Mouse (Mus musculus): ENCODE measurements at regions not wholly inside any gene's neighbourhood (a gene's known extent, or its start where the extent isn't known, plus 50 kb on each side); places are given as distances from the start of the nearest gene placed in this dataset.

DNA sequence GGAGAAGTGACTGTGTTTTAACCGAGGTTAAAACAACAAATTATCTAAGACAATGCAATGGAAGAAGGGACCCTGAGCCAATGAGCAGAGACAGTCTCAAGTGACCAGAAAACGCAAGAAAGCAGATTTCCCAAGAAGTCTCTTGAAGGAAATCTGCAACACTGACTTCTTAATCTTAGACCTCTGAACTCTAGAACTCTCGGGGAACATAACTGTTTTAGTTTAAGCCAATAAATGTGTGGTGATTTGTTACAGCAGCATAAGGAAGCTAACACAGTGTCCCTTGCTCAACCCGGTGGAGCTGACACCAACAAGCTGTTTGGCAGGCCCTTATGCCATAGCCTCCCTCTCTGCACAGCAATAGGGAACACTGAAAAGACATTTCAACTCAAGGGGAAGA, 69.0 kb upstream of the Actbl2 start:
- no peaks in the 10 kb centered on the region for H3K4me1 ChIP-seq
- no peak for ATAC-seq
- H3K27ac ChIP-seq, result no peak overlapping the region
- no peaks in the 10 kb centered on the region for H3K9me3 ChIP-seq (replicated peaks)
- no peaks in the 10 kb centered on the region for H3K27me3 ChIP-seq (replicated peaks)
- no peak overlapping the region for H3K9ac ChIP-seq
- 42% methylated on average over 4 of the region's 4 CpGs for WGBS (ENCODE audit: insufficient replicate concordance)
- H3K4me3 ChIP-seq, result no peak overlapping the region
- H3K36me3 ChIP-seq, result no peaks in the 10 kb centered on the region
- H3K4me2 ChIP-seq, result no peak overlapping the region

DNA sequence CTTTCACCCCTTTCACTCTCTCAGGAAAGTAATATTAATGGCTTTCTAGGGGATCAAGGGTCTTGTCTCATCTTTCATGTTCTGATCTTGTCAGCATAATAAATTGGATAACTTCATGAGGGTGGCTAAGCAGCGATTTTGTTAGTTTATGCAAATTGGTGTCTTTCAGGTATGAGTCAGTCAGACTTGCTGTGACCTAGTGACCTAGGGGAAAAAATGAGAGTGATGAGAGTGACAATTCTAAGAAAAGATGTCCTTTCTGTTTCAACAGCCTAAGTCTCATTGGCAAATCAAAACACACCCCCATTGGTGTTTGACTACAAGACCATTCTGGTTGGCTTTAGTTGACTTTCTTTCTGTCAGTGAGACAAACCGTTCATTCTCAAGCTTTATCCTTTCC, 68.0 kb upstream of the Actbl2 start:
- no peaks in the 10 kb centered on the region for H3K36me3 ChIP-seq
- H3K9me3 ChIP-seq (replicated peaks), result no peaks in the 10 kb centered on the region
- no peaks in the 10 kb centered on the region for H3K4me1 ChIP-seq
- no peak overlapping the region for H3K27ac ChIP-seq
- H3K27me3 ChIP-seq (replicated peaks), result no peaks in the 10 kb centered on the region
- H3K4me2 ChIP-seq, result no peak overlapping the region
- 62% methylated on average over 2 of the region's 2 CpGs for WGBS (ENCODE audit: insufficient replicate concordance)
- H3K4me3 ChIP-seq, result no peak overlapping the region
- ATAC-seq, result no peak
- H3K9ac ChIP-seq, result no peak overlapping the region

DNA sequence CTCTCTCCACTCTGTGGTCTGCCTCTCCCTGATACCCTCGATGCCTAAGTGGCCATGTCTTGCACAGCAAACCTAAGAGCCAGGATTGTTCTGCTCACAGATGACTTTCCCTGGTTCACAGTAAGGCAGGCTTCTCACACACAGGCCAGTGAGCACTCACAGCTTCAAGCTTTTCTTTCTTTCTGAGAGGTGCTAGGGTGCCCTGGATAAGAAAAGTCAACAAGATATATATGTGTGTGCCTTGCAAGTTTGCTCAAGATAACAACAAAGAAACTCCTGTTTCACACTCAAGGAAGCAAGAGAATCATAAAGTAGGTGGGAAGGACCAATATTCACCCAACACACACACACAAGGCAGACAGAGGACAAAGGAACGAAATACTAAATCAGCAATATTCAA, 60.9 kb upstream of the Actbl2 start:
- H3K36me3 ChIP-seq, result no peaks in the 10 kb centered on the region
- no peaks in the 10 kb centered on the region for H3K9me3 ChIP-seq (replicated peaks)
- no peak for ATAC-seq
- no peak overlapping the region for H3K27ac ChIP-seq
- H3K4me2 ChIP-seq, result no peak overlapping the region
- no peak overlapping the region for H3K9ac ChIP-seq
- no peaks in the 10 kb centered on the region for H3K27me3 ChIP-seq (replicated peaks)
- 37% methylated on average over 2 of the region's 2 CpGs for WGBS (ENCODE audit: insufficient replicate concordance)
- H3K4me1 ChIP-seq, result no peaks in the 10 kb centered on the region
- H3K4me3 ChIP-seq, result no peak overlapping the region

DNA sequence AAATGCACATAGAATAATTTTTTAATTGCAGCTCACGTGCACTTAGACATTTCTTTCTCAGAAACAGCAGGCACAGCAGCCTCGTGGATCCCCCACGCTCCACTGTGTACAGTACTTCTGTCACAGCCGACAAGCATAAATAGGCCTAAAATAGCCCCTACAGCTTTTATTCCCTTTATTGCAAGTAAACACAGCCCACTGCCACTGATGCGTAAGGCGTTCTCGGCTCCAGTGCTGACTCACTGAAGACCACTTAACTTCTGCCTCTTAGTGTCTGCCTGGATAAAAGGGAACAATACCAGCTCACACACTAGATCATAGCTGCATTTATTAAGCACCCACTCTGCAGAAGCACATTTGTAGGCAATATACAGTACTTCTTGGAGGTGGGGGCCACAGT, 60.5 kb upstream of the Actbl2 start:
- ATAC-seq, result no peak
- H3K27me3 ChIP-seq (replicated peaks), result no peaks in the 10 kb centered on the region
- no peak overlapping the region for H3K4me2 ChIP-seq

DNA sequence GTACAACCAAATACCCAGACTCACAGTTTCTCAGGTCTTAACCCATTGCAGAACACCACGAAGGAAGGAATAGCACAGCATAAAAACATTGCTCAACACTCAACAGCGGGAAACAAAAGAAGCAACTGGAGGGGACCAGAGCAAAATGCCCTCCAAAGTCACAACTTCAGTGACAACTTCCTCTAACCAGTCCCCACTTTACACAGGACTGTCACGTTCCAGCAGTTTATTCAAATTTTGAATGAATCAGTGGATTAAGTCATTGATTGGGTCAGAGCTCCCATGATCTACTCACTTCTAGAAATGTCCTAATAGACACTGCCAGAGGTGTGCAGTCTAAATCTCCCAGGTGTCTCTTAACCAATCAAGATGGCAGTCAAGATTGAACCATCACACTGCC, 53.3 kb upstream of the Actbl2 start:
- WGBS (ENCODE audit: insufficient replicate concordance), result 37% methylated on average over 3 of the region's 3 CpGs
- no peaks in the 10 kb centered on the region for H3K9me3 ChIP-seq (replicated peaks)

More for the DNA sequence above, 60.5 kb upstream of the Actbl2 start:
- H3K27ac ChIP-seq, result no peak overlapping the region
- no peaks in the 10 kb centered on the region for H3K4me1 ChIP-seq
- no peak overlapping the region for H3K9ac ChIP-seq
- 63% methylated on average over 7 of the region's 7 CpGs for WGBS (ENCODE audit: insufficient replicate concordance)
- no peaks in the 10 kb centered on the region for H3K36me3 ChIP-seq
- no peaks in the 10 kb centered on the region for H3K9me3 ChIP-seq (replicated peaks)
- H3K4me3 ChIP-seq, result no peak overlapping the region

DNA sequence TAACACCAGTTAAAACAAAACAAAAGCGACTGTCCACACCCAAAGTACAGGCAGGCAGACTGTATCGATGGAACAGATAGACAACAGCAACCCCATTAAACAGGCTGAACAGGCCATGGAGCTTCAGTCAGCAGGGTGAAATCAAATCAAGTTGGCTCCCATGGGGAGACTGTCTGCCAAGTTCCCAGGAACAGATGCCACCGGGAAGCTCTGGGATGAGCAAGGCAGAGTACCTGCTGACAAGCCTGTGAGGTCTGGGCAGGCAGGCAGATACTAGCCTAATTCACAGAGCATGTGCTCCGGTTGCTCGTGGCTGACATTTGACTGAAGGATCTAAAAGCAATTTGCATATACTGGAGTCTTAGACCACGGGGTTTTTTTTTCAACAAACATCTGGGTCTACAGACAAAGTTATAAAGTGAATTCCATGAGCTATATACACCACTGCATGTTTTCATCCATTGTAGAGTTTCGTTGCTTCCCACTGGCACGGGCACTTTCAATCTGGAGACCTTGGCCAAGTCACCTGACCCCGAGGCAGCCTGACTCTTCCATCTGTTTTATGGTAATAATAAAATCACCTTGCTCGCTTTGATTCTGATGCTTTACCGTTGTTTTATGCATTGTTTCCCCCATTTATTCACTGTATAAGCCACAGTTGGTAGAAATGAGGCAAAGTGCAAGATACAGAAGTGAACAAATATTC, 50.1 kb upstream of the Actbl2 start:
- H3K27me3 ChIP-seq (replicated peaks), result no peaks in the 10 kb centered on the region
- no peaks in the 10 kb centered on the region for H3K4me1 ChIP-seq
- H3K4me2 ChIP-seq, result no peak overlapping the region
- WGBS (ENCODE audit: insufficient replicate concordance), result 63% methylated on average over 11 of the region's 11 CpGs
- ATAC-seq, result no peak
- H3K9me3 ChIP-seq (replicated peaks), result no peaks in the 10 kb centered on the region
- H3K4me3 ChIP-seq, result no peak overlapping the region
- H3K36me3 ChIP-seq, result no peaks in the 10 kb centered on the region
- no peak overlapping the region for H3K9ac ChIP-seq
- no peak overlapping the region for H3K27ac ChIP-seq

More for the DNA sequence above, 53.3 kb upstream of the Actbl2 start:
- ATAC-seq, result no peak
- no peak overlapping the region for H3K4me3 ChIP-seq
- no peaks in the 10 kb centered on the region for H3K36me3 ChIP-seq
- no peaks in the 10 kb centered on the region for H3K4me1 ChIP-seq
- no peak overlapping the region for H3K27ac ChIP-seq
- no peak overlapping the region for H3K9ac ChIP-seq
- no peaks in the 10 kb centered on the region for H3K27me3 ChIP-seq (replicated peaks)
- no peak overlapping the region for H3K4me2 ChIP-seq
